Mouse (Mus musculus) mesoderm, embryonic 11.5 days (tissue): ENCODE data around the gene Irs2.

Source experiments
- DNase-seq: peaks from one replicate; pipeline ENCODE4 v3.0.0-alpha.2; 2012; ENCODE audit warnings: low read depth, low spot score

Gene Irs2

DNA sequence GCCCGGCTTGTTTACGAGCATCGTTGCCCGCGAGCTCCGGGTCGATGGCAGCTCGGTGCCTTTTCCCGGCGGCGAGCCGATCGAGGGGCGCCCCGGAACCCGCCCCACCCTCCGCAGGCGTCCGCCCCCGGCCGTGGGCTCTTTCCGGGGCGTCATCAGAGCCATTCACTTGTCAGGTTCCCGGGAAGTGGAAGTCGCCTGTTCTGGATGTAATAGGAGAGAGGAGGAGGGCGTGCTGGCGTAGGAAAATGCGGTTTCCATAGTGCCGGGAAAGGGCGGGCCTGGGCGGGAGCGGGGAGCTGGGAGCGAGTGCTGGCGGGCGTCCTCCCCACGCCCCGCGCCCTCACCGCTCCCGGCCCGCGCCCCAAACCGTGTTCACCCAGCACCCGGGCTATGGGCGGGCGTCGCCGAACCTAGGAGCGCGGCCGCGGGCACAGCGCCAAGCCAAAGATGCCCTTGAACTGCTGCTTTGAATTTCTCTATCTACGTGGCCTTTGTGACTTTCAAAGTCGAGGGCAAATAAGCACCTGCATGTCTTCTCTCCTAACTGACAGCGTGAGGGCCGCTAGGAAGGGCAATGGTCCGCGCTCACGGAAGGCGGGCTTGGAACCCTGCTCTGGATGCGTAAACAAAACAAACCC lies 1.3 kb upstream of the Irs2 start:
- DNase-seq = peak; percentile 85

DNA sequence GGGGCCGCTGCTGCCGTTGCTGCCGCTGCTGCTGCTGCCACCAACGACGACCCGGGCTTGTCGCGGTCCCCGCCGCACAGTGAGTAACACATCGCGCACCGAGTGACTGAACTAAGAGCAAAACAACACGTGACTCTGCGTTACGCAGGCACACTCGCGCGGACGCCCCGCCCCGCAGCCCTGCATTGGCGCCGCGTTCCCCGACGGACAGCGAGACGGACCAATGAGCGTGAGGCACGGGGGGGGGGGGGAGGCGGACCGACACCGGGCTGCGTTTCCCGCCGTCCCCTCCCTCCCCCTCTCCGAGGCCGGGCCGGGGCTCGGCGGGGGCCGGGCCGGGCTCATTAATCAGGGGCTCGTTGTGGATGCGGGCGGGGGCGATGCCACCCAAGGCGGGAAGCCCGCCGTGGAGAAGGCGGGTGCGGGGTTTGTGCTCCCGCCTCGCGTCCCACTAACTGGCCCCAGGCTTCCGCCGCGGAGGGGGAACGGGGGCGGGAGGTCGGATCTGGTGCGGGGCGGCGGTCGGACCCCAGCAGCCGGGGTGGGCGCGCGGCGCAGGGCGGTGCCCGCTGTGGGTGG lies 673 bp upstream of the Irs2 start:
- DNase-seq = peak; percentile 96

DNA sequence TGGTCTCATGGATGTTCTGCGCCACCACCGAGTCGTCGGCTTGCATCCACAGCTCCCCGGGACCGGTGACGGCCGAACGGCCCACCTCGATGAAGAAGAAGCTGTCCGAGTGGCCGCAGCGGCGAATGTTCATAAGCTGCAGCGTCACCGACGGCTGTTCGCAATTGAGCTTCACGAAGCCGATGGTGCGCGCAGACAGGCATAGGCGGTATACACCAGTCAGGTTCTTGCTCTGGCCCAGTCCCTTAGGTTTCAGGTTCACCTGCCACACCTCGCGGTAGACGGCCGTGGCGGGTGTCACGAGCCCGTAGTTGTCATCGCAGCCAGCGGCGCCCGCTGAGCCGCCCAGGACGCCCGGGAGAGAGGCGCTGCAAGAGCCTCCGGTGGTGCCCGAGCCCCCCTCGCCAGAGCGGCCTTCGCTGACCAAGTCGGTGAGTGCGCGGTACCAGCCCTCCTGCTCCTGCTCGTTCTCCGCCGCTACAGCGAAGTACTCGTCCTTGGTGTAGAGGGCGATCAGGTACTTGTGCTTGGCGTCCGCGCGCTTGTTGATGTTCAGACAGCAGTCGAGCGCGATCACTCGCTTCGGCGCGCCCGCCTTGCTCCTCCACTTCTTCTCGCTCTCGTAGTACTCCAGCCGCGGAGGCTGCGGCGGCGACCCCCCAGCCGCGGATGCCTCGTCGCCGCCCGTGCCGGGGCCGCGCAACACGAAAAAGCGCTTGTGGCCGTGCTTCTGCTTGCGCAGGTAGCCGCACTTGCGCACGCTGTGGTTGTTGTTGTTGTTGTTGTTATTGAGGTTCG lies 478 bp downstream of the Irs2 start:
- DNase-seq = peak; percentile 62

DNA sequence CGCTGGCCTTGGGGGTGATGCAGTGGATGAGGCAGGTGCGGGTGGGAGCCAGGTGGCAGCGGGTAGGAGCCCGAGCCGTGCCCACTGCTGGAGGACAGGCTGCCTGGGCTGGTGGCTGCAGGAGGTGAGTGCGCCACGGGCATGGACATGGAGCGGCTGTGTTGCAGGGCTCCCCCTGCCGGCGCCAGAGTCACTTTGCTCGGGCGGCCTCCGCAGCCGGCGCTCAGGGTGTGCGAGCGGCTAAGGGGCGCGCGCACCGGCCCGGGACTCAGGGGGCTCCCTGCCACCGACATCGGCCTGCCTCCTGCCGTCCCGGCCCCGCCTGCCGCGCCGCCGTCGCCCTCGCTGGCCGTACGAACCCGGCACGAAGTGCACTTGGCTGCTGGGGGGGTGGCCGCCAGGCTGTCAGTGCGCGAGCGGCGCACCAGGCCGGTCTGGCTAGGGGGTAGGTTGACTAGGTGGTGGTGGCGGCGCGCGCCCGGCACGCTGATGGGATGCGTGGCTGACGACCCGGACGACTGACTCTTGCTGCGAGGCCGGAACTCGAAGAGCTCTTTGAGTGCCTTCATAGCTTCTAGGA lies 1.2 kb downstream of the Irs2 start:
- peak; percentile 89 for DNase-seq

DNA sequence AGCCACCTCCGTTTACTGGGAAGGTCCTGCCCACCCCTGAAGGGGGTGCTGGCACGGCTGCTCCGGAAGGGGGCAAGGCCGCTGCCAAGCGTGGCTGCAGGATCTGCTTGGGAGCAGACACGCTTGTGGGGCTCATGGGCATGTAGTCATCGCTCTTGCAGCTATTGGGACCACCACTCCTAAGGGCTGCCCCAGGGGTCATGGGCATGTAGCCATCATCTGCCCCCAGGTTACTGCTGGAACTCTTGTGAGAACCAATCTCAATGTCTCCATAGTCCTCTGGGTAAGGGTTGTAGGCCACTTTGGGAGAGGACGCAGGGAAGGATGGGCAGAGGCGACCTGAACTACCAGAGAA lies 2.0 kb downstream of the Irs2 start:
- DNase-seq = no peak

DNA sequence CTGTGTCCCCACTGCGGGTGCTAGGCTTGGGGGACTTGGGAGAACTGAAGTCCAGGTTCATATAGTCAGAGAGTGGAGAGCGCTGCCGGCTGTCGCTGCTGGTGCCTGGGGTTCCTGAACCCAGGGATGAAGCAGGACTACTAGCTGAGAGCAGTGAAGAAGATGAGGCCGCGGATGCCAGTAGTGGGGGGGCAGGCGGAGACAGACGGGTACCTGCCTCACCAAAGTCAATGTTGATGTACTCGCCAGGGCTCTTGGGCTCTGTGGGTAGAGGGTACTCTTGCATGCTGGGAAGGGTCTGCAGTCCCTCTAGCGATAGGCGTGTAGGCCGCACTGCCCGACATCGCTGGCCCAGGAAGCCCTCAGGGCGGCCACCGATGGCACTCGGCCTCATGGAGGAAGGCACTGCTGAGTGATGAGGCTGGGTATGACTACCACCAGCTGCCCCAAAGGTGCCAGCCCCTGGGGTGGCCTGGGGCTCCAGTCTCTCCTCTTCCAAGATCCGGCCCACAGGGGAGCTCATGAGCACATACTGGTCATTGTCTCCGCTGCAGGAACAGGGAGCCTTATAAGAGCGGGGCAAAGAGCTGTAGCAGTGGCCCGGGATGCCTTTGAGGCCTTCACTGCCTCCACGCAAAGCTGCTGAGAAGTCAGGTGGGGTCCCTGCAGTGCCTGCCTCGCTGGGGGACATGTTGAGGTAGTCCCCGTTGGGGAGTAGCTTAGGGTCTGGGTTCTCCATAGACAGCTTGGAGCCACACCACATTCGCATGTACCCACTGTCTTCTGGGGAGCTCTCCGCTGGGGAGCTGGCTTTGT lies 2.6 kb downstream of the Irs2 start:
- no peak for DNase-seq

DNA sequence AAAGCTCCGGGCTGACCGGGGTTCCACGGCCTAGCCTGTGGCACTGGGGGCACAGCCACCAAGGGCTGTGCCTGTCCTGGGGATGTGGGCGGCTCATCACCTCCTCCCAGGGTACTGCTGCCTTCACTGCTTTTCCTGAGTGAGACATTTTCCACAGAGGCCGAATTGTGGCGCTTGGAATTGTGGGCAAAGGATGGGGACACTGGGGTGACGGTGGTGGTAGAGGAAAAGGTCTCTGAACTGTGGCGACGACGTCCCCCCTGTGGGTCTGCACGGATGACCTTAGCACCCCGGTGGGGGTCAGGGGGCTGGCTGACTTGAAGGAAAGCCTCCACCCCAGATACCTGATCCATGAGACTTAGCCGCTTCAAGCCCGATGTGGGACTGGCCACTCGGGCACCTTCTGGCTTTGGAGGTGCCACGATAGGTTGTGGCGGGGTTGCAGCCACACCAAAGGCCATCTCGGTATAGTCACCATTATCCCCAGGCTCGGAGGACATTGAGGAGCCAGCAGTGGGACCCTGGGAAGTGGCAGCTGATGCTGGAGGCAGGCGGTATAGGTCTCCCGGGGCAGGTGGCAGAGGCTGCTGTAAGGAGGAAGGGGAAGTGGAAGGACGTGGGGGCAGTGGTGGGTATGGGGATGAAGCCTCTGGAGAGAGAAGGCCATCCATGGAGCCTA lies 3.3 kb downstream of the Irs2 start:
- DNase-seq = no peak

DNA sequence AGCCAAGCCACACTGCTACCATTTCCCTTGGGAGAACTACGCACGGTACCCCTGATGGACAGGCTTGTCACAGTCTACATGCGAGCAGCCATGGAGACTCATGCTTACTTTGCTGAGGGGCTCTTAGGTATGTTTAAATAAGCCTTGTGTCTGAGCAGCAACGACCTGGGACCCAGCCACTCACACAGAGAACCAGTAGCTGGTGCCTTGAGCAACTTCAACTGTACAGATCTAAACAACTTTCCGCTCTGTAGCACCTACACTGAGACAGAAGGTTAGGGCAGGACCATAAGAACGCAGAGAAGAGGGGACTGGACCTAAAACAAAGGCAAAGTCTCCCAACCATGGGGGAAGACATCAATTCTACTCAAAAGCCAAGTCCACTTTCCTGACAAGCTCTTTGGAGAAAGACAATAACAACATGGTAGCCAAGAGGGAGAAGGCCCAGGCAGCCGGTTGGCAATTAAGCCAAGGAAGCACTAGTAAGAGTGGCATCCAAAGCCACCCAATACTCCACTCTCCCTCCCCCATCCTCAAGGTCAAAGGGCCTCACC lies 4.3 kb downstream of the Irs2 start:
- no peak for DNase-seq

DNA sequence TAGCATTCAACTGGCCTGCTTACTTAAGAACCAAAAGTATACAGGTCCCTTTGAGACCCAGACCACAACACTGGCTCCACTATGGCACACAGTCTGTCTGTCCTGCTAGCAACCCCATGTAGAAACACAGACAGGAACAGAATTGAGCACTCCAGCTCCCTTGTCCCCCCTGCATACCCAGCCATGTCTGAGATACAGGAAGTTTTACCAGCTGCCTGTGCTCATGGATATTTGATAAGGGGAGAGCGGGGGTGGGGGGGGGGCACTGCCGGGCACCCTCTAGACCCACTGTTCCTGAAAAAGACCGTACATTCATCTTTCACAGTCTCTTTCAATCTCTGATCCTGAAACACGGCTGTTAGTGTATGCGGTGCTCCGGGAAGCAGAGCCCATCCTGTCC lies 5.0 kb downstream of the Irs2 start:
- no peak for DNase-seq

DNA sequence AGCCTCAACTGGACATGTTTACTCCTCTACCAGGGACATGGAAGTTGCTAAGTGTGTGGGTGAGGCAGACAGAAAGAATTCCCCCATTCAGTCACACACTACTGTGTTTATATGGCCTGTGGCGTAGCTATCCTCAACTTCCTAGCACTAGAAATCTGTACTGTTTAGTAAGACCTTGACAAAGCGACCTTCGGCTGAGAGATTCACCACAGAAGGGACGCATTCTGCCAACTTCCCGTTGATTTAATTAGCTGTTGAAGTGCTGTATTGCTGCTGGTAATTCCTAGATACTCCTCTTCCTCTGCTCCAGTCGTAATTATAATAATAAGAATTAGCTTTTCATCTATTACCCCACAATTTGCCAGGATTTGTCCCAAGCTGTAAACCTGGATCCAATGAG lies 5.4 kb downstream of the Irs2 start:
- DNase-seq = no peak

DNA sequence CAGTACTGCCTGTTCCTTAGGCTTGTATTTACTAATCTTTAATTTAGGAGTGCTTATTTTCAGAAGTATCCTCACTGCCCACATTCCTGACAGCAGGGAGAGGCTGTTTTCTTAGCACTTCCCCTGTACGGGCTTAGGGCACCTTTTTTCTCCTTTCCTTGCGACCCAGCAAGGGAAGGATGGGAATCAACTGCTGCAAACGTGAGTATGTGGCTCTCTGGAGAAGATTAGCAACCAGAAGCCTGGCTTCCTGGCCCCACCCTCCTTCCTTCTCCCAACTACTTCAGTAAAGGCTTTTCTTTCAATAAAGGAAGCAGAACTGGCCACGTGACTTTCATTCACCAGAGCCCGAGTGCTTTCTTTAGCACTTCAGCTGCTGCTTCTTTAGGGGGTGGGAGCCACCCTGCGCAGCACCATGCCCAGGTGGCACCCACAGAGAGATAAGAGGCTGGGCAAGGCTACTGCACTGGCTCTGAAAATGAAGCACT lies 7.2 kb downstream of the Irs2 start:
- DNase-seq = no peak

DNA sequence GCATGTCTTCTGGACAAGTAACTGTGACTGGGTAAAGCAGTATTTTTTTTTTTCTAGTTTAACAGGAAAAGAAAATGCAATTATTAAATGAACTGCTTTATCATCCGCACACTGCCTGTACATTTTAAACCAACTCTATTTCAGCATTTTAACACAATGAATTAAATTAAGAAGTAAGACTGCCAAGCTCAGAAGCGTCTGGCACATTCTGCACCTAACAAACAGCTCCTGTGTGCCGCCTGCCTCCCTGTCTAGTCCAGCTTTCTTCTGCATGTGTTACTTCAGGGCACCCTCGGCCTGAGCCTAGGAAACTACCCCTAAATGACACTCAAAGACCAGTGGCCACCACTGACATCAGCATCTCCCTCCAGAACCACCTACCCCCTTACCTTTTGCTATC lies 8.7 kb downstream of the Irs2 start:
- DNase-seq = no peak

DNA sequence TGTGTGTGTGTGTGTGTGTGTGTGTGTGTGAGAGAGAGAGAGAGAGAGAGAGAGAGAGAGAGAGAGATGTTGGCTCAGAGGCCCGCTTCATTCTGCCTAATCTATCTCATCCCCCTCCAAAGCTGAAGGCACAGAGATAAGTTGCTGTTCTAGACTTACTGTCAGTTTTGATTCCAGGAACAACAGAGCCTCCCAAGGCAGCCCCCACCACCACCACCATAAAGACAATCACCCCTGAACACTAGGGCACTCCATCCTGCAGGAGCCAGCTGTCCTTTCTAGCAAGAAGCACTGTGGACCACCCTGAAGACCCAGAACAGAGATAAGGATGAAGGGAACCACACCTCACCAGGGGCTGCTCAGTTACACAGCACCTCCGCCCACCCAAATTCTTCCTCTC lies 12.0 kb downstream of the Irs2 start:
- no peak for DNase-seq

DNA sequence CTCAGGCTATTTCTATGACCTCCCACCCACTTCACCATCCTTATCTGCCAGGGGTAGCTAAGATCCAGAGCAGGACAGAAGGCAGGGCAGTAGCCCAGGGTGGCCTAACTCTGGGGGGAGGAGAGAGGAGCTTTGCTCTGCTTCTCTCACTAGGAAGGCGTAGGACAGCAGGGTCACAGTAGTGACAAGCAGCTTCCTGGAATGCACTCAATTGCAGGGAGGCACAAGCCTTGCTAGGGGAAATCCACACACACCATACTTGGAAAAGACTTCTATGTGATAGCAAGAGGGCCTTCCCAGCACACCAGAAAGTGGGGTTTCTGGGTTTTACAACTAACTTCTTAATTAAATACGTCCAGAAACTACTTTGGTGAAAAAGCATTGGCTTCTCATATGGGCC lies 12.5 kb downstream of the Irs2 start:
- no peak for DNase-seq

DNA sequence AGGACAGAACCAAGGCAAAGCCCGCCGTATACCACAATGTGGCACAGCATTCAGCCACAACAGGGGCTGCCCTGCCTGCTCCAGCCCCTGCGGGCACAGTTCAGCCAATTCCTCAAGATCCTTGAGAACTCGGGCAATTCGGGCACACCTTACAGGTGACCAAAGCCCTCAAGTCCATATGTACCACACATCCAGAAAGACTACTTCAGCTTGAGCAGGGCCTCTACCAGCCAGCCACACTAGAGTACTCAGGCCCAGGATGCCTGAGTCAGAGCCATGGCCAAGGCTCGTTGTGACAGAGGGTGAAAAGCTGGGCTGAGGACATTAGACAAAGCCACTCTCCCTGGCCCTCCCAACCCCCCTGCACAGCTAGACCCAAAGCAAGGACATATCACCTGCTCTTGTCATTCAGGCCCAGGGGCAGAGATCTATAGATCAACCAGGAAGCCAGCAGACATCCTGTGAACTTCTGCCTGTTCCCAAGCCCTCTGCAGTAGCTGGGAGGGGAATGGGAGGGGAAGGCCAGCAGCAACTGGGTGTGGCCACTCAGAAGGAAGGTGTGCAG lies 13.8 kb downstream of the Irs2 start:
- no peak for DNase-seq

DNA sequence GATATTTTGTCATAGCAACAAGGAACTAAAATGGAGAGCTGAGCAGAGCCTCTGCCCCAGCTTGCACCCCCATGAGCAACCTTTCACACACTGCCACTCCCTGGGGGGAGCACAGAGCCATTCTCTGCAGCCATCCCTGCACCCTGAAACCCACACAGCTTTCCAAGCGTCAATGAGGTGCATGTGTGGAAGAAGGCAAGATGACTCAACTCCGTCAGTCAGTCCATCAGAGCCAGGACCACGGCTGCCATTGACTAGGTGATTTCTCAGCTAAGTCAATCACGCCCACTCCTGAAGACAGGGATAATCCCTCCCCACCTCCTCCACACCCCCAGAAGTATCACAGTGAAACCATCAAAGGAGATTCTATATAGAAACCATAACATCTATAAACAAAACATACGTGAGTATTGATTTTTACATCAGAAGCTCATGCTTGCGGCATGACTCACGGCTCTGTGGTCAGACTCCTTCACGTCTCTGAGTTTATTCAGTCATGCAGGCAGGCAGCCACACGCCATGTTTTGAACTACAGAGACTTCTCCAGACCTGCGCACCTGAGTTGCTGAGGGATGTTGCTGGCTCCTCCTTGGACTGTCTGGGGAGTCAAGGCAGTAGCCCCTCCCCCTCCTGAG lies 14.6 kb downstream of the Irs2 start:
- no peak for DNase-seq

DNA sequence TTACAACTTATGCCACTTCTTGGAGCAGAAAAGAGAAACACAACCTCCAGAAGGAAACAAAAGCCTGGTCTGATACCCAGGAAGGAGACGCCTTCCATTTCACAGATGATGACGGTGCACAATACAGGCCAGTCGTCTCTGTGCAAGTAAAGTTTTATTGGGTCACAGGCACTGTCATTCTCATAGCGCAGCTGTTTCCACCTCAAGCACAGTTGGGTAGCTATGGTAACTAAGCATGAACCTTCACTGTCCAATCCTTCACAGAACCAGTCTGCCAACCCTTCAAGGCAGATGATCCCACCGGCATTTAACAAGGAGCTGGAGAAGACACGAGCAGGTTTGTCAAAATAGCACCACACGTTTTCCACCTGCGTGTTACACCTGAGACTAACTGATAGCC lies 16.2 kb downstream of the Irs2 start:
- no peak for DNase-seq

DNA sequence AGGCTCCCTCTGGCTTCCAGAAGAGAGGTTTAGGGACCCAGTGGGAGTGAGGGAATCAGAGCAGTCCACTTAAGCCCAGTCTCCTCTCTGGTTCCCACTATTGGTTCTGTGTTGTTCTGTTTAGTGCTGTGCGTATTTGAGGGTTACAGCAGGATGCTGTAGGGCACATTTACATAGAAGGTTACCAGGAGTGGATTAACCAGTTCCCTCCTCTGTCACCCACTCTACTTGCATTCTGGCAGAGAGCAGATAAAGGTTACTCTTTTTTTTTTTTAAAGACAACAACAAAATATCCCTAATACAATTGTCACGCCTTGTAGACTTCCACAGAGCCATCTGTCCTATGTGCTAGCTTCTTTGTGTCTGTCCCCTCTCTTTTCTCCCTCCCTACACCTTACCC lies 16.9 kb downstream of the Irs2 start:
- no peak for DNase-seq

DNA sequence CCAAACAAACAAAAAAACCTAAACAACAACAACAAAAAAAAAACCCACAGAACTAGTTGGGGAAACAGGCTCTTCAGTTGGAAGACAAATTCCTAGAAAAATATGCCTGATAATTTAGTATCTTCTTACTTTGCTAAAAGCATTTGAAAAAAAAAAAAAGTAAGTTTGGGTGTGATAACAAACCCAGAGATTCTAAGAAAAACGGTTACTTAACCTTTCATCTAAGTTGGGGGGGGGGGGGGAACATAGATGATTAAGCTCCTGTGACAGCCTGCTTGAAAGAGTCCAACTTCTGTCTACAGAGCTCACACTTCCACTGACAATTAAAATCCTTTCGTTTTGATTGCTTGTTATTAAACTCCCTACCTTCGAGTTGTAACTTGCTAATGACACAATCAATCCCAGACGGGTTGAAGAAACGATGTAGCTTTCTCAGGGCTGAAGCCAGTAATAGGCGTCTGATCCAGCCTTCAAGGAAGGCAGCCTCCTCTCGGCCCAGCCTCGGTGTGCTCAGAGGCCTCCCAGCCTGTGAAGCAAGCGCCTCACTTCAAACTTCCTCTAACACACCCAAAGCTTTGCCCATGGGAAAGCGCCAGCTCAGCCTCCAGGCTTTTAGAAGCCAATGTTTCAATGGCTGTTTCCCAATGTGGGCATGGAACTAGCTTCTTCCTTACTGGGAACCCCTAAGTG lies 17.7 kb downstream of the Irs2 start:
- DNase-seq = no peak

DNA sequence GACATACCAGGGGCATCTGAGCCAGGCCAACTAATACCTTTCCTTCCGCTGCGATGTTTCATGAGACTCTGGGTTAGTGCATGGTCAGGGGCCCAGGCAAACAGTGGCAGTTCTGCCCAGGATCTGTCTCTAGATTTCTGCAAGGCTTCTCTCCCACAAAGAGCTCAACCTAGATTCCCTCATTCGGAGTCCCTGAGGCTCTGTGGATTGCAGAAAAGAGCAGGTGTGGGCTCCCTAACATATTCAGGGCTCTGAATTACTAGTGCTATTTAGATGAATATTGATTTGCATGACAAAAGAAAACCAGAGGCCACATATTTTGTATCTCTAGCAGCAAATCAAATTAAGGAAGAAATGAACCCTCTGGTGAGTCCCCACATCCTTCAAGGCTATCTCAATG lies 18.3 kb downstream of the Irs2 start:
- DNase-seq = no peak
